Mouse (Mus musculus) thymus, postnatal 10 days (tissue): Measurements from ENCODE around the gene Mrpl51.

Source experiments
- DNase-seq, 2 experiments: peaks; one replicate each; pipeline ENCODE4 v3.0.0; 2021; ENCODE audit warnings: low spot score in 2 of 2

Mrpl51 gene

DNA sequence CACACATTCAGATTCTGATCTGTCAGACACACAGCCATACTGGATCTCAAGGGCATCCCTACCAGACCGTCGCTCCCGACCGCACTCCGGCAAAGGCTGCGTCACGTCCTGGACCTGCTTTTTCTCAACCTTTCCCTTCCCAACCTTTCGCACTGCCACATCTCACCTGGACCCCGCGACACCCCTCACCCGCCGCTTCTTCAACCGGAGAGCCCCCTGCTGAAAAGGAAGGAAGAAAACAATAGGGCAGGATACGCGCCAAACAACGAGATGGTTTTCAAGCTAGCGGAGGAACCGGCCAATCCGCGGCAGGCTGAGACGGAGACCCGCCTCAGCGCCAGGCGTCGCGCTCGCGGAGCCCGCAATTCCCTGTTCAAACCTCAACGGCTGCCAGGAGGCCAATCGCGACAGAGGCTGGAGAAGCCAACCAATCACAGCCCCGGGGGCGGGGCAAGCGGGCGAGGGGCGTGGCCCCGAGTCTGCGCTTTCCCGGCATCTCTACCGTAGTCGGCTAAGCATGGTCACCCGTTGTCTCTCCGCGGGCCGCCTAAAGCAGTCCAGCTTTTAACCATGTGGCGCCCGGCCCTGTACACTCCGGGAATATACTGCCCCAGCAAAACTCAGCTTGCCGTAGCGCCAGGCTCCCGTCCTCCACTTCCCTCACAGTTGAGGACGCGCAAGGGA is at the start of gene Mrpl51, which contains the start of gene Ncapd2:
Mrpl51 (plus strand) TSS at position 470 of the 684 bp plus-strand sequence.
Ncapd2 (minus strand) TSS at position 370 of the 684 bp plus-strand sequence.
- peak; percentile 96 to 98 for DNase-seq

DNA sequence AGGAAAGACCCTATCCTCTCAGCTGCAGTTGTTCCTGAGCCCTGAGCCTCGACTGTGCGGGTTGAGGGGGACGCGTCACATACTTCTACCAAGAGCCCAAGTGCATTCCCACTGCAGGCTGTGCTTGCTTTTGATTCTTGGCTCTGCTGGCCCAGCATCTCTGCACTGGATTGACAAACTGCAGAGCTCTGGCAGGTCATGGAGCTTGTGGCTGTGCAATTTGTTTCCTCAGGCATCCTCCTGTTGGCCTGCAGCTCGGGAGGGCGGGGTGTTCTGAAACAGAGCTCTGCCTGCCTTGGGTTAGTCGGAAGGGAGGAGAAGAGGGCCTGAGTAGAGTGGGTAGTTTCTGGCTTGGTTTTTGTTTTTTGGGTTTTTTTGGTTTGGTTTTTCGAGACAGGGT is 49.2 kb upstream of the Mrpl51 start:
- DNase-seq = no peak

DNA sequence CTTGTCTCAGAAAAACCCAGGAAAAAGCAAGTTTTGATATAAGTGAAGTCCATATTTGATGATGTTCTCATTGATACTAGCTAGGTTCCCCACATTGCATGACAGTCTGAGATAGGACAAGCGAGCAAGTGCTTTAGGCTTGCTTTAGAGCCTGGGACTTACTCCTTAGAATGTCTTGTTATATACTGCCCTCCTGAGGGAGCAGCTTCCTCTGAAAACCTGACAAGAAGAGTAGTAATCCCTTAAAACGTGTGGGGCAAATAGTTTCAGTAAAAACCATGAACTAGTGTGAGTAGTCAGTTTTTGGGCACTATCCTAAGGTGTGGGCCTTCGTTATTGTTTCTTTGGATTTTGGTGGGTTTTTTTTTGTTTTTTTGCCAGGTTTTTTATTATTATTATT is 48.5 kb upstream of the Mrpl51 start:
- no peak for DNase-seq

DNA sequence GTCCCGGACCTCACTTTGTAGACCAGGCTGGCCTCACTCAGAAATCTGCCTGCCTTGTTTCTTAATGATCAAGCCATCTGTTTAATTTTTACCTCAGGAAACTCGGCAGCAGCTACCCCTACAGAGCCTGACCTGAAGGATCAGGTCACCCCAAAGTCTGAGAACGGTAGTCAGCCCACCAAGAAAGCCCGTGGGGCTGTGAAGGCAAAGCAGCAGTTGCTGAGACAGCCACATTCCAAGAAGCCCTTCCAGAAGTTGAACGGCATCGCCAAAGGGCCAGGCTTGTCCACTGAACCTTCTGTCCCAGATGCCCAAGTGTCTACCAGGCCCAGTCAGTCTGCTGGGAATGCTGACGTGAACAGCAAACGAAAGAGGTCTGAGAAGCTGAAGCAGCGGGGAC is 47.7 kb upstream of the Mrpl51 start:
- no peak for DNase-seq

DNA sequence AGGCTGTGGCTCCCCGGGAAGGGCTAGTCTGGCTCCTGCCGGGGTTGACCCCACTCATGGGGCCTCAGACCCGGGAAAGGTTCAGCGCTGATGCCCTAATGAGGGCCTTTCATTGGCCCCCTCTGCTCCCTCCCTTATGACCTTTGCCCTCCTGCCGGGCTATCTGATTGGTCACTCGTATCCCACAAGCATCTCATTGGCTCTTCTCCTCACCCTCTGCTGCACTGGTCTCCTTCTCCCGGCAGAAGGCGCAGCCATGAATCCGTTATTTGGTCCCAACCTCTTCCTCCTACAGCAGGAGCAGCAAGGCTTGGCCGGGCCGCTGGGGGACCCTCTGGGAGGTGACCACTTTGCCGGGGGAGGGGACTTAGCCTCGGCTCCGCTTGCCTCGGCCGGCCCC is 46.6 kb upstream of the Mrpl51 start, which contains the start of gene Iffo1:
Iffo1 (plus strand) TSS at position 241 of the 400 bp plus-strand sequence.
- DNase-seq = peak; percentile 75 to 82

DNA sequence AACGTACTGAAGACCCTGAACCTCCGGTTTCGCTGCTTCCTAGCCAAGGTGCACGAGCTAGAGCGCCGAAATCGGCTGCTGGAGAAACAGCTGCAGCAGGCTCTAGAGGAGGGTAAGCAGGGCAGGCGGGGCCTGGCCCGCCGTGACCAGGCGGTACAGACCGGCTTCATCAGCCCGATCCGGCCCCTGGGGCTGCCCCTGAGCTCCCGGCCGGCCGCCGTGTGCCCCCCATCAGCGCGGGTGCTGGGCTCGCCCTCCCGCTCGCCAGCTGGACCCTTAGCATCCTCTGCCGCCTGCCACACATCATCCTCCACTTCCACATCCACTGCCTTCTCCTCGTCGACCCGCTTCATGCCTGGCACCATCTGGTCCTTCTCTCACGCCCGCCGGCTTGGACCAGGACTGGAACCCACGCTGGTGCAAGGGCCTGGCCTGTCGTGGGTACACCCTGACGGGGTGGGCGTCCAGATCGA is 46.1 kb upstream of the Mrpl51 start:
- peak in 1 of 2 experiments; percentile 32 for DNase-seq

DNA sequence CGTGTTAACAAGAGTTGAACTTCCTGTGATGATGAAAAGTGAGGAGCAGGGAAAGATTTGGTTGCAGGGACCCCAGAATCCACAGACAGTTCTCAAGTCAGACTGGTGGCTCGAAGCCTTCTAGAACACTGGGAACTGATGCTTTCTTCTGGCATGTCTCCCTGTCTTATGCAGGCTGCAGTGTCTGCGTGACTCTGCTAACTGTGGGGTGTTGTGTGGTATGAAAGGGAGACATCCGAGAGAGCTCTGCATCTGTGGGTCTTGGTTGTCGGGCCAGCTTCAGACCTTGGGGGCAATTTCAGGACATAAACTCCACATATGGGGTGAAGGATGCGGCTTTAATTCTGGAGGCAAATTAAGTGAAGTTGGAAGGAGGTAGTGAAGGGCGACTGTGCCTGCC is 45.5 kb upstream of the Mrpl51 start:
- DNase-seq = no peak

DNA sequence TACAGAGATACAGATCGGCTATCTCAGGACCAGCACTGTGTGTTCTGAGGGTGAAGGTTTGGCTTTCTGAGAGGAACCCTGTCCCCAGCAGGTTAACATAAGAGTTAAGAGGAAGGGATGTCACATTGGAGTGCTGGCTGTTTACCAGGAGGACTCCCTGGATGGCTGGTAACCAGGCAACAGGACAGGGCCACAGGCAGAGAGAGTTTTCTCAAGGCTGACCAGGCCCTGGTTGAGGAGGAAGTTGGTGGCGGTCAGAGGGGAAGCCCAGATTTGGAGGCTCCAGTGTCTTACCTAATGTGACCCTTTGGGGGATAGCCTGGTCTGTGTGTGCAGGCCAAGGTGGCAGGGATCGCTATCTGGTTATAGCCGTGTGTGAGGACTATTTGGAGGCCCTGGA is 44.8 kb upstream of the Mrpl51 start:
- DNase-seq = no peak

DNA sequence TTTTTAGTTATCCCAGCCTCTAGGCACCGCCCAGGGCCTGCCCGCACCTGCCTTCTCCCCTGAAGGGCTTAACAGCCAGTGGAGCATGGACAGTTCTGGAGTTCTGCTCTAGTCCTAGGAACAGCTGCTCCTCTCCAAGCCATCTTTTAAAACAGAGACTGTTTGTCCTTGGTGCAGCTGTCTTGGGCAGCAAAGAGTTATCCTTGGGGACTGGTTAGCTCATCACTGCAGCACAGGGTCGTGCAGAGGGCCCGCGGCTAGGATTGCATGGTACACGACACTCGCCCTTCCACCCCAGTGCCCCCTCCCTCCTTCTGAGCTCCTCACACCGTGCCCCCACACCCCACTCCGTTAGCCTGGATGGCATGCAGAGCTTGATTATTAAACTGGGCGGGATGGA is 44.3 kb upstream of the Mrpl51 start:
- DNase-seq = no peak

DNA sequence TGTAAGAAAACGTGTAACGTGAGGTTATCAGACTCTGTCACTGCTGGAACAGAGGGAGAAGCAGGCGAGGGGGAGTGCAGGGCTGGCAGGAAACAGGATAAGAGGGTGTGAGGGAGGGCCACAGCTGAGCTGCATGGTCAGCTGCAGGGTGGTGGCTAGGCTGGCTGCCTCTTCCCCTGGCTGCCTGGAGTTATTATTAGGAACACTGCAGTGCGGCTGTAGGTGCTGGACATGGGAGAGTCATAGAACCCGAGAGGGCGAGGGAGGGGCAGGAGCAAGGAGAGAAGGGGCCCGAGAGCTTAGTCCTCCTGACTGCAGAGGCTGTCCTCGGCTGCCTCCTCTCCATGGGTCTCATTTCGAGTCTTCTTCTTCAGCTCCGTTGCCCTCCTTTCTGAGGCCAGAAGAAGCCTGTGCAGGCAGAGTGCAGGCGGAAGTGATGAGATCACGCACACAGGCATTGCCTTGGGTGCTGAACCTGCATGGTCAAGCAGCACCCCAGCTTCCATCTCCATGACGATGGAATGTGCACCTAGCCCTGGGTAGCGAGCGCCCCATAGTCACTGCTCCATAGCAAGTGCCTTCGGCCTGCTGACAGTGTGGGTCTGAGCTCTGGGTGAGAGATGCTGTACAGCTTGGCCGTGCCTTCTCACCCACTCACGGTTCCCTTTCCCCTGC is 43.2 kb upstream of the Mrpl51 start:
- DNase-seq = no peak

DNA sequence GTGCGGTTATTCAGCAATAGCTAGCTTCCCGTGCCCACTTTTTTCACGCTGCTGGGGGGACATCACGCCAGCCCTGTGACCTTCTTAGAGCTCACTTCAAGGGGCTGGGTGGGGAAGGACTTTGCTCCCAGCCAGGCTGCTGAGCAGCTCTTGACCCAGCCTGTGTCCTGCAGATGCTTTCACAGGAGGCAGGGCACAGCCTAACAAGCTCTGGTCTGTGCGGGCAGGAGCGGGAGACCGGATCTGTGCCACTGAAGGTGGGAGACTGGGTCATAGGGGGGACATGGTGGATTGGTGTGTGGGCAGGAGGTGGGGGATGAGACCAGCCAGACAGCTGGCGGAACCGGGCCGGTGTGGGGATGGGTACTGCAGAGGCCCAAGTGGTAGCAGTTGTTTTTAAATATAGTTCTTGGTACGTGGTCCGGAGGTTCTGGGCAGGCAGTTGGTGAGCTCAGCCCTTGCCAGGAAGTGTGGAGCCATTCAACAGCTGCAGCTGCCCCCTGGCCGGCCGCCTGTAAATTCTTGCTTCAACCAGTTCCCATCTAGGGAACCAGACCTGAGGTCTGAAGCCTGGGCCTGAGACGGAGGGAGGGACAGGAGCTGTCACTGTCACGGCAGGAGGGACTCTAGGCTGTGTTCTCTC is 42.6 kb upstream of the Mrpl51 start:
- DNase-seq = no peak

DNA sequence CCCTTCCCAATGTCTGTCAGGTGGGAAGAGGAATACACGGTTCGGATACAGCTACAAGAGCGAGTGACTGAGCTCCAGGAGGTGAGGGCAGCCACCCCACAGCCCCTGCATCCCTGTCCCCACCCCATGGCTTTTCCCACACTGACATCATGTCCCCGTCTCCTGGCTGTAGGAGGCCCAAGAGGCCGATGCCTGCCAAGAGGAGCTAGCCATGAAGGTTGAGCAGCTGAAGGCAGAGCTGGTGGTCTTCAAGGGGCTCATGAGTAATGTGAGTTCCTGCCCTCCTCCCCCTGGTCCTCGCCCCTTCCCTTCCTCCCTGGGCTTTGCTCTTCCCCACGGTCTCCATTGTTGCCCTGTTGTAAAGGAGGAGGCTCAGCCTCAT is 42.0 kb upstream of the Mrpl51 start:
- no peak for DNase-seq

DNA sequence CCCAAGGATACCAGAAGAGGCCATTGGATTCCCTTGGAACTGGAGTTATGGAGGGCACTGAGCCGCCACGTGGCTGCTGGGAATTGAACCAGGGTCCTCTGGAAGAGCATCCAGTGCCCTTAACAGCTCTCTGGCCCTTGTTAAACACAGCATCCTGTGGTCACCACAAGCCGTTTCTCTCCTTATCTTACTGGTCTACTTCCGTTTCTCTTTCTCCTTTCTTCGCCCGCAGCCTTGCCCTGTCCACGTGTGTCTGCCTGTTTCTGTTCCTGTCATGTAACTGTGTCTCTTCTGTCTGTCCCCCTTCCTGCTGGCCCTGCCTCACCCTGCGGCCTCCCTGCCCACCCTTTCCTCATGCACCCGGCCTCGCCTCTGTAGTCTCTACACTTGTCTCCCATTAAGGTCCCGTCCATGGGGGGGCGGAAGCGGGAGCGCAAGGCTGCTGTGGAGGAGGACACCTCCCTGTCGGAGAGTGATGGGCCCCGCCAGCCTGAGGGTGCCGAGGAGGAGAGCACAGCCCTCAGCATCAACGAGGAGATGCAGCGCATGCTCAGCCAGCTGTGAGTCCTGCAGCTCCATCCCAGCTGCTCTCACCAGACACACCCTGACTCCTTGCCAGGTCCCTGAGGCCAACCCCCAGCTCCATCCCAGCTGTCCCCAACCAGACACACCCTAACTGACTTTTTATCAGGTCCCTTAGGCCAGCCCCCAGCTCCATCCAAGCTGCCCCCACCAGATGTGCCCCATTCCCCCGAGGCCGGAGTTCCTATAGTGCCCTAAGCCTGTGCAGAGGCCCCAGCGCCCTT is 39.2 kb upstream of the Mrpl51 start:
- no peak for DNase-seq

DNA sequence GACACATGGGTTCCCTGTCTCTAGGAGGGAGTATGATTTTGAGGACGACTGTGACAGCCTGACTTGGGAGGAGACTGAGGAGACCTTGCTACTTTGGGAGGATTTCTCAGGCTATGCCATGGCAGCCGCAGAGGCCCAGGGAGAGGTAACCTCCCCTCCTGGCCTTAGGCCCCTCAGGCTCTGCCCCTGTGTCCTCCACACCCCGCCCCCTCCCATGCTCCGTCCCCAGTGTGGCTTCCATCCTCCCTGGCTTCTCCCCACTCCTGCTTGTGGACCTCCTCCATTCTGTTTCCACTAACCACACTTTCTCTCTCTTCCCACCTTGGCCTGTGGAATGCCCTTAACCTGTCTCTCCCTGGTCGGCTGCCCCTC is 38.6 kb upstream of the Mrpl51 start:
- no peak for DNase-seq

DNA sequence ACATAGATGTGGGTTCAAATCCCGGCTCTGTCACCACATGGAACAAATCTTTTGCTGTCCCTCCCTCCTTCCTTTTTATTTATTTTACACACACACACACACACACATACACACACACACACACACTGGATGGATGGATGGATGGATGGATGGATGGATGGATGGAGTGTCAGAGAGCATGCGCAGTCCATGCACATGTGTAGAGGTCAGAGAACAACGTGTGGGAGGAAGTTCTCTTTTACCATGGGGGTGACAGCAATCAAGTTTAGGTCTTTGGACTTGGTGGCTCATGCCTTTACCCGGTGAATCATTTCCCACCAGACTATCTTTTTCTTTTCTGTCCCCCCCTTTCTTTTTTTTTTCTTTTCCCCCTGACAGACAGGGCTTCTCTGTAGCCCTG is 37.9 kb upstream of the Mrpl51 start:
- DNase-seq = no peak

DNA sequence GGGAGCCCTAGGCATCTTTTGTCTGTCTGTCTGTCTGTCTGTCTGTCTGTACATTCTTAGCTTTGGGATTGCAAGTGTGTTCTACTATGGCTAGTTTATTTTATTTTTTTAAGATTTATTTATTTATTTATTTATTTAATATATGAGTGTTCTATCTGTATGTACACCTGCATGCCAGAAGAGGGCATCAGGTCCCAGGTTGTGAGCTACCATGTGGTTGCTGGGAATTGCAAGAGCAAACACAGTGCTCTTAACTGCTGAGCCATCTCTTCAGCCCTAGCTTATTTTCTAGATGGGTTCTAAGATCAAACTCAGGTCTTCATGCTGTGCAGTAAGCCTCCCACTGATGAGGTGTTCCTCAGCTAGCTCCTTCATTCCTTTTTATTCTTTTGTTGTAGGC is 37.1 kb upstream of the Mrpl51 start:
- no peak for DNase-seq

DNA sequence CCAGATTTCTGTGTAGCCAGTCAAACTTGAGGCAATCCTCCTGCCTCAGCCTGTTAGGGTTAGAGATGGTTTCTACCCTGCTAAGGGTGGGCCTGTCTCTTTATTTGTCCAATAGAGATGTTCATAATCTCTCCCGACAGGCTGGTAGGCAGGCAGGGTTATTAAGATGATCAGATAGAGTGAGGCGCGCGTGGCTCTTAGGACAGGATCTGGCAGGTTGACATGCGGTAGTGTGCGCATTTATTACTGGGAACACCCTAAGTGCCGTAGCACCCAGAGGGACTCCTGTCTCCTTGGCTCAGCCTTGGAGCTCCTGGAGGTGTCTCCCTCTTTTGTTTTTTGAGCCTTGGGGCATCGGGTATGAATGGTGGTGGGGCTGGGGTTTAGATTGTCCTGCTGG is 36.3 kb upstream of the Mrpl51 start:
- DNase-seq = no peak

DNA sequence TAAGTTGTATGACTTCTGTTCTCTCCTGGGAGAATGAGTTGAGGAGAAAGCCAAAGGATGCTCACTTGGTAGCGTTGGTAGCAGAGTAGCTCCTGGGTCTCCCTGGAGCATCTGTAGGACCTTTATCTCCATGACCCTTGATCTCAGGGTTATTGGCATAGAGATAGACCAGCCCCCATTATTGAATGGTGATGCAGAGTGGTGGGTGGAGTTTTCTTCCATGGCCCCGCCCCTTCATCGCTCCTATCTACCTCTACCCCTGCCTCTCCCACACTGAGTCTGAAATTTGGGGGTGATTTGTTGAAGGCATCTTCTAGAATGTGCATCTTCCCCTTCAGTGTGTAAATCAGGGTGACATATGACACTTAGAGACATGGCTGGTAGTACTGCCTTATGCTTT is 35.1 kb upstream of the Mrpl51 start:
- DNase-seq = no peak

DNA sequence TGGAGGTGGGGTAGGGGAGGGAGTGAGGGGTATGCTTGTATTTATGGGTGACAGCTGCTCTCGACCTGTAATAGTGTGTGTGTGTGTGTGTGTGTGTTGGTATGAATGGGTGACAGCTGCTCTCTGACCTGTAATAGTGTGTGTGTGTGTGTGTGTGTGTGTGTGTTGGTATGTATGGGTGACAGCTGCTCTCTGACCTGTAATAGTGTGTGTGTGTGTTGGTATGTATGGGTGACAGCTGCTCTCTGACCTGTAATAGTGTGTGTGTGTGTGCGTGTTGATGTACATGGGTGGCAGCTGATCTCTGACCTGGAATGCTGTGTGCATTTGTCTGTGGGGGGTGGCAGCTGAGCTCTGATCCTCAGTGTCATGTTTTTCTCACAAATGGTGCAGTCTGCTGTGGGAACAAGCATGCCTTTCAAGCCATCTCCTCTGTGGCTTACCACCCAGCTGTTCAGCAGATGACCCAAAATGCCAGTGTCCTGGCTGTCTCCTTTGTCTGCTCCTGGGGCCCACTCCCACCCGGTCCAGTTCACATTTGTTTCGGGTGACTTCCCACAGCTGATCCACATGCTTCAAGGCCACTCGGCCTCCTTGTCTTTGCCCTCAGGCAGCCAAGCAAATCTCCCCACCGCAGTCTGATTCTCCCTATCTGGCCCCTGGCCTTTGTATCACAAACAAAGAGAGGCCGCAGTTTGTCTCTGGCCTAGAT is 34.5 kb upstream of the Mrpl51 start:
- no peak for DNase-seq

DNA sequence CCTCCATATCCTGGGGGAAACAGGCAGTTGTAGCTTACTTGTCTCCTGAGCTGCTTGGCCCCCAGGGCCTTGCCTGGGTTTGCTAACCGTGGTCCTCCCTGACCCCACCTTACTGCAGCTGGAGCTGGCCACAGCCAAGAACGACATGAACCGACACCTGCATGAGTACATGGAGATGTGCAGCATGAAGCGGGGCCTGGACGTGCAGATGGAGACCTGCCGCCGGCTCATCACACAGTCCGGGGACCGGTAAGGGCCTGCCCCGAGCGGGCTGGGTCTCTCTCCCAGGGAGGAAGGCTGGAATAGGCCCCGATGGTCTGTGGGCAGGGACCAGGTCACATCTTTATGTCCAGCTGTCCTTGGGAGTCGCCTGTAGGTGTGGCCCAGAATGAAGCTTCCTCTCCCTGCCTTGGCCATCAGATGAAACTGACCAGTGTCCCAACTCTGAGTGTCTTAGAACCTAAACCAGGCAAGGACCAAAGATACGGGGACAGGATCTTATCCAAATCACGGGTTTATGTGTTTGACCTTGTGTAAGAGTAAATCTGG is 32.6 kb upstream of the Mrpl51 start:
- no peak for DNase-seq
